Mouse (Mus musculus) lung, postnatal 0 days (tissue): Measurements from ENCODE around the gene Ttc39b.

Source experiments
- CTCF ChIP-seq: IDR thresholded peaks from 2 replicates; pipeline ENCODE4 v1.5.1; 2016; ENCODE audit warnings: antibody characterized with exemption, mild to moderate bottlenecking
- EP300 ChIP-seq: IDR thresholded peaks from 2 replicates; pipeline ENCODE4 v1.6.1; 2016; ENCODE audit warnings: antibody characterized with exemption, mild to moderate bottlenecking, control low read depth

DNA sequence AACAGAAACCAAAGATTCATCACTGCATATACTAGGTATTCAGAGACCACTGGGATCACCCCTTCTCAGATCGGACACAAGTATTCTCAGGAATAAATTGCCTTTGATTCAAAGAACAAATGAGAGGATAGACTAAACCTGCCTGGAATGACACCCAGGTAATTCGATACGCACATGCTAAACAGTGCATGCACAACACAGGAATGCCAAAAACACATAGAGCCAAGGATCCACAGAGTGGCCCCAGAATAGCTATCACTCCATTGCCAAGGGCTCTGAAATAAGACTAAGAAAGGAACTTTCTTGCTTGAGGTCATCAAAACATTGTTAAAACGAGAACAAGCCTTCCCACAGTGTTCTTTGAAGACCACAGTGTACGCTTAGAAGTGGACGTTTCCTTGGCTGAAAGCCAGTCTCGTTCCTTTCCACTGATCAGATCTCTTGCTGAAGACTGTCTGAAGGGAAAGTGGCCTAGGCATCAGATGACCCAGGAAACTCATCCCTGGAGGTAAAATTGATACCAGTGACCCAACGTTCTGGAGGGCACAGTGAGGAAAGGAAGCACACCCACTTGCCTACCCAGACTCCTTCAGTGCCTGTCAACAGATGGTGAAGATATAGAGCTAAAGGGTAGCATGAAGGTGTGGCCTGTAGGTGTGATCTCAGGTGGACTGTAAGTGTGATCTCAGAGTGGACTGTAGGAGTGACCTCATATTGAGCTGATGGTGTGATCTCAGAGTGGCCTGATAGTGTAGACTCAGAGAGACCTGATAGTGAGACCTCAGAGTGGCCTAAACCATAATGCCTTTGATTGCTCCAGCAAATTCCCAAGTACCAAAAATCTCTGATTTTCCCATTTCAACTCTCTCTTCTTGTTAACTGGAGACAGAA, 141.6 kb downstream of the Ttc39b start:
- no peak for TF ChIP-seq CTCF
- no peak for TF ChIP-seq EP300
